Mouse (Mus musculus) heart, adult 18-20 months (tissue): Measurements from ENCODE around the gene Cmss1. TPM values are rescaled to one million over a fixed set of nuclear protein-coding genes. Genes with fewer than 3 reads are reported as not detected.

Experiments
- DNase-seq, 2 experiments: peaks; one replicate each; pipeline ENCODE4 v3.0.0; 2021 to 2022; ENCODE audit warnings: mixed read lengths in 1 of 2
- total RNA-seq, 2 experiments: library from RNA; stranded (reverse); gene quantifications; 2 replicates each; pipeline ENCODE4 v1.2.3; 2021

Gene Cmss1
- total RNA-seq, 2 experiments from 2014 or later, result 70.2 to 79.9 TPM

- DNase-seq, result no peak
Observed at GRCm38 (mm10) chr16:57558258-57558657, 48.4 kb downstream of the Cmss1 start.

DNA sequence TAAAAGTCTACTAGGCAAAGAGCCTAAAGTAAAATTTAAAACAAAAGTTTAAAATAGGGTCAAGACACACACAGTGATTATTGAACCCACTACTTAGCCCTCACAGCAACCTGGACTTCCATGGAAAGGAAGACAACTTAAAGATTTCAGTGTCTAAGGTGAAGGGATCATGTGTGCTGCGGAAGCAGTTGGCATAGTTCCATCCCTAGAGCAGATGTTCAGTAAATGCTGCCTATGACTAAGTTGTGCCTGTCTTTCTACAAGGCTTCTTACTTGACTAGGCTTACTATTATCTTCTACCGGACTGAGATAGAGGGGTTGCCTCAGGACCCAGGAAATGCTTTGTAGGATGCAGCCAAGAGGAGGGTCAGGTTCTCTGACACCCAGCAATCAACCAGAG is 50.4 kb downstream of the Cmss1 start:
- DNase-seq, result no peak

GRCm38 (mm10) chr16:57555667-57556066 is 51.0 kb downstream of the Cmss1 start:
- peak in 1 of 2 experiments; percentile 49 for DNase-seq

DNA sequence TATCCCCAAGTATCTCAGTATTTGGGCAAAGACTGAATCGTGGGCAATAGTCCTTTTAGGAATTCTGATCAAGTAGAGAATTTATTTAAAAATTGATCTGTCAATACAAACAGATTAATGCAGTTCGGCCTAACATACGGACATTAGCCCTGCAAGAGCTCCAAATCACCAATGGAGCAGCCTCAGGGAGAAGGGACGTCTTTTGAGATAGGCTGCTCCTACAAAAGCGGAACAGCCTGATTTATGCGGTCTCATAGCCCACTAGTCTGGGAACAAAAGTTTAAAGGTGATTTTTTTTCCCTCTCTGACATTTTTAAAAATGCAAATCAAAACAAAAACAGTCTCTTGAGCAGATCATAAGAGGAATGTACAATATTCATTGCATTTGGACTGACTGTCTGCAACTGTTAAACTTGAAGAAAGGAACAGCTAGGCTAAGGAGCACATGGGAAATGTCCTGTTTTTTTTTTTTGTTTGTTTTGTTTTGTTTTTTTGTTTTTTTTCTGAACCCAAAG is 51.7 kb downstream of the Cmss1 start:
- no peak for DNase-seq

- no peak for DNase-seq
Observed at GRCm38 (mm10) chr16:57553235-57553634, 53.4 kb downstream of the Cmss1 start.

DNA sequence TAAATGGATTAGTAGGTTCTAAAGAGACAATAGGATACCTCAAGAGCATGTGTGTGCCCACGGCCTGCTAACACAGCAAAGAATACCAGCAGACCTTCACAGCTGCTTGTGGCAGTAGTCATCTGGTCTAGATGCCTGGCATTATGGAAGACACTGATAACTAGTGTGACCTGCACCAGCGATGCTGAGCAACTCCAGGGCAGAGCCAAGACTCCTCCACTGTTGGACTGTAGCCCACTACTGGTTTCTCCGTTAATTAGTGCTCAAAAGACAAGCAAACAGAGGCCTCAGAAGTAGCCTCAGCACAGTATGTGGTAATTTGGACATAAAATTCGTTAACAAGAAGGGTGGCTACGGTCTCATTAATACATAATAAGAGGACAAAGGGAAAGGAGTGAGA is 54.0 kb downstream of the Cmss1 start:
- DNase-seq, result no peak

- no peak for DNase-seq
Observed at GRCm38 (mm10) chr16:57551617-57552016, 55.0 kb downstream of the Cmss1 start.

DNA sequence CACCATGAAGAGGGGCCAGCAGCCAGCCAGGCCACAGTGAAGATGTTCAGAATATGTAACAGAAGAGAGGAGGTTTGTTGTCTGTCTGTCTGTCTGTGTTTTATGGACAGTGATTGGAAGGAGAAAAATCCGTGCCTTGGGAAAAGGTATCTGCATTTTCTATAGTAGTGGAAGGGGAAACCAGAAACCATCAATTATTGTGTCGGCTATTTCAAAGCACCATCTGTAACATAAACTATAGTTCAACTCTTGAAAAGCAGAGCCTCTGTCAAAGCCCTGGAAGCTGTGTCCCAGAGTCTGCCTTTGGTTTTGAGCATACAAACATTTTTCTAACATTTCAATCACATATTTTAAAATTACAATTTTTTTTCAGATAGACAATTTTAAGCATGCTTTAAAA is 55.8 kb downstream of the Cmss1 start:
- DNase-seq, result no peak

GRCm38 (mm10) chr16:57550088-57550487 is 56.6 kb downstream of the Cmss1 start:
- no peak for DNase-seq

DNA sequence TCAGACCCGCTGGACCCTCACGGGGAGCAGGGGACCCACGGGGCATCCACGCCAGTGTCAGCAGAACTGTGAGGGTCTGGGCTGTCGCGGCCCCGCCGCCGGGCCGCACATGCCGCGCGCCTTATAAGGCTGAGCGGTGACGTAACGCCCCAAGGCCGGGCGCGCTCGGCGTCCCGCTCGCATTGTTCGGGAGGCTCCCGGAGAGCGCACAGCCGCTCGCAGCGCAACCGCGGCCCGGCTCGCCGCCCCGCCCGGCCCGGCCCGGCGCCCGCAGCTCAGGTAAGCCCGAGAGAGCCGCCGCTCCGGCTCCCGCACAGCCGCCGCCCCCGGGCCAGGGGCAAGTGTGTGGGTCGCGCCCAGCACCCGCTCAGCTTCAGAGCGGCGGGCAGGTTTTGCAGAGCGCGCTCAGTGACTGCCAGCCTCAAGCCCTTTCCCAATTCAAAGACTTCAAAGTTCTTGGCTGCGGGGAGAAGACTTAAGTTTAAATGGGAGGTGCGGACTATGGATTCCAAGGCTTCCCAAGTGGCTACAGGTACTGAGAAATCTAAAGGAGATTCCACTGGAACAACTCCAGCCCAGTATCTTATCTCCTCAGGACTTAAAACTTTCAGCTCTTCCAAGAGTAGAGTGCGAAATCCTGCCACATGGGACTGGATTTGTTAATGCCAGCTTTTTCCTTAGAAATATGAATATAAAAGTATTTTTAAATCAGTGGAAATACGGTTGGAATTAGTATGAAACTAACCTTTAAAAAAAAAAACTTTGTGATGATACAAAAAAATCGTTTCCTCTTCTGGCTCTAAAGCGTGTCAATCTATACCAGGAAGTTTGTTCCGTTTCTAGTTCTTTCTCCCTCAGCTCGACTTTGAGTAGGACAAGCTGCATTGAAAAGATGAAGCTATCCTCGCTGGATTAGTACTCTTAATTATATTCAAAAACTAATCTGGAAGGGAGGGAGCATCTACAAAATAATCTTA is 57.3 kb downstream of the Cmss1 start:
- peak; percentile 86 to 90 for DNase-seq

- DNase-seq, result no peak
Observed at GRCm38 (mm10) chr16:57548608-57549007, 58.1 kb downstream of the Cmss1 start.

GRCm38 (mm10) chr16:57546355-57546754 is 60.3 kb downstream of the Cmss1 start:
- DNase-seq, result no peak

DNA sequence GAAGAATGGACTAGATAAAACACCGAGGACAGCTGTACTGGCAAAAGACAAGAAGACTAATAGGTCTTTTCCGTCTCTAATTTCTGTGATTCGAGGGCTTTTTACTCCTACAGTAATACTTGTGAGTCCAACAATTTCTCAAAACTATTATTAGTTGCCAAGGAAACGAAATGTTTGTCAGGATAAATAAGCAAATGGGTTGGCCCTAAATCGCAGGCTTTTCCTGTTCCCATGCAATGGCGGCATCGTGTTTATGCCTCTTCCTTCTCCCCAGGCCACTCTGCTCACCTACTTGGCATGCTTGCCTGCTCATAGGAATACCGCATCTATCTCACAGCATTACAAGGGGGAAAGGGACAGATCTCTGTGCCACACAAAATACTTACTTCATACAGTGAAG is 62.2 kb downstream of the Cmss1 start:
- DNase-seq, result no peak

GRCm38 (mm10) chr16:57543243-57543642 is 63.4 kb downstream of the Cmss1 start:
- DNase-seq, result no peak

GRCm38 (mm10) chr16:57536511-57536910 is 70.2 kb downstream of the Cmss1 start:
- DNase-seq, result no peak

DNA sequence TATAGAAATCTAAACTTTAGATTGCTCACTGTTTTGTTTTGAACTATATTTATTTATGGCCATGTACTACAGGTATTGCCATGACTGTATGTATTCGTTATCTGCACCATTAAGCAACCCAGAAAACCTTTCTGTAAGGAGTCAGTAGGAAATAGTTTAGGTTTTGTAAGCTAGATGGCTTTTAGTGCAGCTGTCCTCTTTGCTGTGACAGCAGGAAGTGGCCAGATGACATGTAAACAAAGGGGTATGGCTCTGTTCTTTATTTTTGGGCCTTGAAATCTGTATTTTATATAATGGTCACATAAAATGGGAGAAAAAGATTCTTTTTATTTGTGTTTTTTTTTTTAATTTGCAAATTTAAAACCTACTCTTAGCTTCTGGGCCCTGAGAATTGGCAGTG is 71.9 kb downstream of the Cmss1 start:
- DNase-seq, result no peak

DNA sequence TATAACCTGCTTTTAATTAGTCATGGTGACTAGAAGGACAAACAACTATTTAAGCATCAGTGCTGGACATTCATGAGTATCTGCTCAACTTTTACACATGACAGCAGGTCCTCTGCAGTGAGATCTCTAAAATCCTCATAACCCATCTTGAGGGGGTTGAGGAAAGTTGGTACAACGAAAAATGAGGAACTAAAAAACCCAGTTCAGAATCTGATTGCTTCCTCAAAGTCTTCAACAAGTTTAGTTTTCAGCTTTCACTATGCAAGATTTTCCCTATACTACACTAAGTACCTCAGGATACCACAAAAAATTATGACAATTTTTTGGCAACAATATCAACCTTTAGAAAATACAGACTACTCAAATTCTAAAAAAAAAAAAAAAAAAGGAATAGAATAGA is 72.3 kb downstream of the Cmss1 start:
- DNase-seq, result no peak

- DNase-seq, result peak in 1 of 2 experiments; percentile 43
Observed at GRCm38 (mm10) chr16:57532081-57532493, 74.6 kb downstream of the Cmss1 start.

DNA sequence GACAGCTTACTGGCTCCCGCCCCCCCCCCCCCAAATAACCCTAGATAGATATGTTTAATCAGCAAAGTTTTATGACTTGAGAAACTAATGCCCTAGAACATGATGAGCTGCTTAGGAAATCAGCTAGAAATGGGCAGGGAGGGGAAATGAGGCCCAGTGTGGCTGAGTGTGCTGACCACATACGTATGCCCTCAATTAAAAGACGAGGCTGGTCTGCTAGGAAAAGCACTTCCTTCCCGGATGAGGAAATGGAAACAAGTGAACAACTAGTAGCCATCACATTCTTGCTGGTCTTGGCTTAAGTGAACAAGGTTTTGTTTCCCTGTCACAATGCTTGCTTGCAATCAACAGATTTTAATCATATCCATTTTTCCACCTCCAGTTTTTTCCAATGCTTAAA is 76.1 kb downstream of the Cmss1 start:
- no peak for DNase-seq

GRCm38 (mm10) chr16:57528457-57528856 is 78.2 kb downstream of the Cmss1 start:
- DNase-seq, result no peak

GRCm38 (mm10) chr16:57526893-57527292 is 79.8 kb downstream of the Cmss1 start:
- DNase-seq, result peak in 1 of 2 experiments; percentile 36

GRCm38 (mm10) chr16:57525476-57525875 is 81.2 kb downstream of the Cmss1 start:
- no peak for DNase-seq

- DNase-seq, result no peak
Observed at GRCm38 (mm10) chr16:57525046-57525445, 81.6 kb downstream of the Cmss1 start.

- DNase-seq, result peak; percentile 39 to 45
Observed at GRCm38 (mm10) chr16:57515636-57516035, 91.0 kb downstream of the Cmss1 start.
